Mouse (Mus musculus) midbrain, embryonic 14.5 days (tissue): ENCODE measurements around the gene Syt5. TPM values are rescaled to one million over a fixed set of nuclear protein-coding genes. Genes with fewer than 3 reads are reported as not detected.
"Not testable (repeated sequence)": the region's sequence is repeated elsewhere in the genome, so short reads cannot be mapped to it uniquely, and the experiment has no call there.

Experiments used
- ATAC-seq: fragments of 200-750 bp; cut with Nextera tagmentation; 2 replicates; pipeline ENCODE4 v1.8.0; 2017; ENCODE audit warnings: moderate number of reproducible peaks, moderate library complexity; ENCODE audit not compliant: low FRiP score, low TSS enrichment
- DNase-seq: peaks from one replicate; pipeline ENCODE4 v3.0.0-alpha.2; 2015
- H3K27ac ChIP-seq: fragments of 300-500 bp; sonication (generic); replicated peaks from 2 replicates; pipeline ENCODE4 v1.5.1; 2014; ENCODE audit warnings: mild to moderate bottlenecking, low read depth, low read length, moderate library complexity
- H3K27me3 ChIP-seq: fragments of 300-500 bp; sonication (generic); 2 replicates; pipeline ENCODE4 v1.6.1; 2014; ENCODE audit warnings: low read length, control low read depth, mixed read lengths; ENCODE audit not compliant: control insufficient read depth, insufficient read depth
- H3K36me3 ChIP-seq: fragments of 300-500 bp; sonication (generic); 2 replicates; pipeline ENCODE4 v1.6.1; 2014; ENCODE audit warnings: low read length, control low read depth; ENCODE audit not compliant: control insufficient read depth, insufficient read depth
- H3K4me1 ChIP-seq: fragments of 300-500 bp; sonication (generic); 2 replicates; pipeline ENCODE4 v1.6.1; 2014; ENCODE audit warnings: mild to moderate bottlenecking, antibody characterized with exemption, low read length, control low read depth; ENCODE audit not compliant: control insufficient read depth, insufficient read depth
- H3K4me2 ChIP-seq: fragments of 300-500 bp; sonication (generic); 2 replicates; pipeline ENCODE4 v1.6.1; 2014; ENCODE audit warnings: mild to moderate bottlenecking, low read length, moderate library complexity
- H3K4me3 ChIP-seq: fragments of 300-500 bp; sonication (generic); replicated peaks from 2 replicates; pipeline ENCODE4 v1.5.1; 2014; ENCODE audit warnings: low read depth, low read length
- H3K9ac ChIP-seq: fragments of 300-500 bp; sonication (generic); replicated peaks from 2 replicates; pipeline ENCODE4 v1.6.1; 2014; ENCODE audit warnings: mild to moderate bottlenecking, low read length, moderate library complexity
- H3K9me3 ChIP-seq: fragments of 300-500 bp; sonication (generic); 2 replicates; pipeline ENCODE4 v1.6.1; 2016; ENCODE audit warnings: low read length, control low read depth, mixed read lengths; ENCODE audit not compliant: control insufficient read depth
- WGBS: fragments of 180-500 bp; shearing (Covaris S2); extraction: QIAGEN DNeasy Blood & Tissue Kit; methylation state at CpG from one replicate; pipeline ENCODE4 v1.1.7; 2014; 5-methylcytosine and 5-hydroxymethylcytosine counted together
- polyA plus RNA-seq: library from polyadenylated mRNA; unstranded; fragments of >200 nt; fragmentation: Nextera tagmentation; extraction: Ambion mirVana; gene quantifications from 2 replicates; pipeline ENCODE4 v1.2.1, GENCODE M21; 2014

Syt5 gene
- polyA plus RNA-seq: 106 and 143 TPM in 2 replicates

DNA sequence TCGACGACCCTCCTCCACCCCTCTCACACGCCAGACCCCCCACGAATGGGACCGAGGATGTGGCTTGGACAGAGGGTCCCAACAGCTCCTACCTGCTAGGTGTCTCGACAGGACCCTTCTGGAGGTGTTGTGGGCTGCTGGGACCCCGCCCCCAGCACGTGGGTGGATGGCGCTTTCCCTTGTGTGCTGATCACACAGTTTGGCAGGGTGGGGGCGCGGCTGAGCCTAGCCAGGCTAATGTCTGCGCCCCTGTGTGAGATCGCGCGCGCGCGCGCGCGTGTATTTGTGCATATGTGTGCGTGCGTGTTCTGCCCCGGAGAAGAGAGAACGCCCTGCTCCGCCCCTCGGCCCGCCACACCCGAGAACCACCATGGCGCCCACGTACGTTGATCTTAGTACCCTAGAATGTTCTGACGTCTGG lies at the start of gene Syt5:
Gene Syt5 (minus strand): TSS at position 321 of the 421 bp plus-strand sequence.
- Histone ChIP-seq H3K4me2 (peak within 1 kb of the TSS; percentile 82), H3K27me3 (no peaks in the 10 kb centered on the region), H3K27ac (peak within 1 kb of the TSS; percentile 94), H3K9ac (peak within 1 kb of the TSS; percentile 71), H3K4me1 (peaks cover 11% of the 10 kb centered on the region), H3K4me3 (peak within 1 kb of the TSS; percentile 59), H3K9me3 (no peaks in the 10 kb centered on the region), H3K36me3 (peaks cover 7% of the 10 kb centered on the region)
- ATAC-seq (peak; percentile 79), DNase-seq (peak; percentile 92)
- 3% methylated on average over 33 of the region's 33 CpGs for WGBS

DNA sequence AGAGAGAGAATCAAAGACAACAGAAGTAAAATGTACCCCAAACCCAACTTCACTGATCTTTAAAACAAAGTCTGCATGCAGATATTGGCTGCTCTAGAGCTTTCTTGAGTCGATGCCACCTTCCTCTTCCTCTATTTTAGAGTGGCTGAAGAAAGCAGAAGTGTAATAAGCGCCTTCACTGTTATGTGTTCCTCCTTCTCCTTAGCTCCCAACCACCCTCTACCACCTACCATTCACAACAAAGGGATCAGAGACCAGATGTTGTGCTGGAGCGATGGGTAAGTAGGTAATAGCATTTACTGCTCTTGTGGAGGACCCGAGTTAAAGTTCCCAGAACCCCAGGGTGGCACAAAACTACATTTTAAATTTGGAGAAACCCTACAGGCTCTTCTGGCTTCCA lies 49.7 kb upstream of the Syt5 start:
- H3K9ac ChIP-seq, DNase-seq, H3K4me1 ChIP-seq, H3K27ac ChIP-seq, H3K36me3 ChIP-seq, H3K27me3 ChIP-seq, H3K4me3 ChIP-seq, H3K4me2 ChIP-seq, ATAC-seq, H3K9me3 ChIP-seq: not testable (repeated sequence)
- 79% methylated on average over 4 of the region's 4 CpGs for WGBS

DNA sequence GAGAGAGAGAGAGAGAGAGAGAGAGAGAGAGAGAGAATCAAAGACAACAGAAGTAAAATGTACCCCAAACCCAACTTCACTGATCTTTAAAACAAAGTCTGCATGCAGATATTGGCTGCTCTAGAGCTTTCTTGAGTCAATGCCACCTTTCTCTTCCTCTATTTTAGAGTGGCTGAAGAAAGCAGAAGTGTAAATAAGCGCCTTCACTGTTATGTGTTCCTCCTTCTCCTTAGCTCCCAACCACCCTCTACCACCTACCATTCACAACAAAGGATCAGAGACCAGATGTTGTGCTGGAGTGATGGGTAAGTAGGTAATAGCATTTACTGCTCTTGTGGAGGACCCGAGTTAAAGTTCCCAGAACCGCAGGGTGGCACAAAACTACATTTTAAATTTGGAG lies 34.1 kb upstream of the Syt5 start:
- not testable (repeated sequence) for H3K4me1 ChIP-seq, H3K27ac ChIP-seq, H3K9ac ChIP-seq, H3K27me3 ChIP-seq, H3K36me3 ChIP-seq, ATAC-seq, H3K4me2 ChIP-seq, H3K4me3 ChIP-seq, H3K9me3 ChIP-seq, DNase-seq
- 80% methylated on average over 3 of the region's 3 CpGs for WGBS

DNA sequence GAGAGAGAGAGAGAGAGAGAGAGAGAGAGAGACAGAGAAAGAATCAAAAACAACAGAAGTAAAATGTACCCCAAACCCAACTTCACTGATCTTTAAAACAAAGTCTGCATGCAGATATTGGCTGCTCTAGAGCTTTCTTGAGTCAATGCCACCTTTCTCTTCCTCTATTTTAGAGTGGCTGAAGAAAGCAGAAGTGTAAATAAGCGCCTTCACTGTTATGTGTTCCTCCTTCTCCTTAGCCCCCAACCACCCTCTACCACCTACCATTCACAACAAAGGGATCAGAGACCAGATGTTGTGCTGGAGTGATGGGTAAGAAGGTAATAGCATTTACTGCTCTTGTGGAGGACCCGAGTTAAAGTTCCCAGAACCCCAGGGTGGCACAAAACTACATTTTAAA lies 25.0 kb upstream of the Syt5 start:
- H3K9me3 ChIP-seq, H3K27ac ChIP-seq, H3K9ac ChIP-seq, ATAC-seq, H3K27me3 ChIP-seq, H3K4me3 ChIP-seq, H3K4me2 ChIP-seq, H3K4me1 ChIP-seq, H3K36me3 ChIP-seq, DNase-seq: not testable (repeated sequence)
- 65% methylated on average over 2 of the region's 2 CpGs for WGBS

DNA sequence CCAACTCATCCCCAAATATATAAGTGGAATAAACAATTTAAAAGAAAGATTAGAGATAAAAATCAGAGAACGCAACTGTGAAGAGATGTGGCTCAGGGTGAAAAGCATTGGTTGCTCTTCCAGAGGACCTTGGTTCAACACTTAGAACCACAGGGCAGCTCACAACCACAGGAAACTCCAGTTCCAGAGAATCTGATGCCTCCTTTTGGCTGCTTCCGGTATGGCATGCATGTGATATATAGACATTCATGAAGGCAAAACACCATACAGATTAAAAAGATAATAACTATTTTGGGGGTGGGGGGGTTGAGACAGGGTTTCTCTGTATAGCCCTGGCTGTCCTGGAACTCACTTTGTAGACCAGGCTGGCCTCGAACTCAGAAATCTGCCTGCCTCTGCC lies 15.3 kb upstream of the Syt5 start:
- 93% methylated on average over 3 of the region's 3 CpGs for WGBS
- no peak for ATAC-seq
- Histone ChIP-seq H3K4me1 (no peaks in the 10 kb centered on the region), H3K27ac (no peak overlapping the region), H3K9me3 (no peaks in the 10 kb centered on the region), H3K36me3 (no peaks in the 10 kb centered on the region), H3K9ac (no peak overlapping the region), H3K27me3 (no peaks in the 10 kb centered on the region), H3K4me2 (no peak overlapping the region), H3K4me3 (no peak overlapping the region)
- no peak for DNase-seq

DNA sequence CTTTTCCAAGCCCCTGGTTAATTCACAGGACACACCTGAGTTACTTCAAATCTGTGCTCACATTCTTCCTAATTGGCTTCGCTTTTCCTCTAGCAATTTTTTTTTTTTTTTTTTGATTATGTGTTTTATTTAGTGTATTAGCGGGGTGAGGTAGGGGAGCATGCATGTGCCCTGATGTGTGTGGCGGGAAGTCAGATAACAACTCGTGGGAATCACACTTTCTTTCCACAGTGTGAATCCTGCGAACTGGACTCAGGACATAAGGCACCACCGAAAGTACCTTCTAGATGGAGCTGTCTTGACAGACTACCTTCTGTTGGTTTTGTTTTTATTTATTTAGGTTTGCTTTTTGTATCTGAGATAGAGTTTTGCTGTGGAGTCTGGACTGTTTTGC lies 9.8 kb upstream of the Syt5 start:
- no peaks in the 10 kb centered on the region for H3K9me3 ChIP-seq
- no peaks in the 10 kb centered on the region for H3K4me1 ChIP-seq
- DNase-seq (no peak), ATAC-seq (peak; percentile 31; the same call in 1 of the 2 replicates)
- WGBS: 69% methylated on average over 6 of the region's 6 CpGs
- H3K27ac ChIP-seq: 0 out of 2 replicates have a peak overlapping the region, but pooled peaks have one; percentile 34
- H3K4me2 ChIP-seq: peak overlapping the region; percentile 39
- no peaks in the 10 kb centered on the region for H3K27me3 ChIP-seq
- 0 out of 2 replicates have a peak overlapping the region, but pooled peaks have one; percentile 12 for H3K4me3 ChIP-seq
- H3K36me3 ChIP-seq: no peaks in the 10 kb centered on the region
- 0 out of 2 replicates have a peak overlapping the region, but pooled peaks have one; percentile 4 for H3K9ac ChIP-seq

DNA sequence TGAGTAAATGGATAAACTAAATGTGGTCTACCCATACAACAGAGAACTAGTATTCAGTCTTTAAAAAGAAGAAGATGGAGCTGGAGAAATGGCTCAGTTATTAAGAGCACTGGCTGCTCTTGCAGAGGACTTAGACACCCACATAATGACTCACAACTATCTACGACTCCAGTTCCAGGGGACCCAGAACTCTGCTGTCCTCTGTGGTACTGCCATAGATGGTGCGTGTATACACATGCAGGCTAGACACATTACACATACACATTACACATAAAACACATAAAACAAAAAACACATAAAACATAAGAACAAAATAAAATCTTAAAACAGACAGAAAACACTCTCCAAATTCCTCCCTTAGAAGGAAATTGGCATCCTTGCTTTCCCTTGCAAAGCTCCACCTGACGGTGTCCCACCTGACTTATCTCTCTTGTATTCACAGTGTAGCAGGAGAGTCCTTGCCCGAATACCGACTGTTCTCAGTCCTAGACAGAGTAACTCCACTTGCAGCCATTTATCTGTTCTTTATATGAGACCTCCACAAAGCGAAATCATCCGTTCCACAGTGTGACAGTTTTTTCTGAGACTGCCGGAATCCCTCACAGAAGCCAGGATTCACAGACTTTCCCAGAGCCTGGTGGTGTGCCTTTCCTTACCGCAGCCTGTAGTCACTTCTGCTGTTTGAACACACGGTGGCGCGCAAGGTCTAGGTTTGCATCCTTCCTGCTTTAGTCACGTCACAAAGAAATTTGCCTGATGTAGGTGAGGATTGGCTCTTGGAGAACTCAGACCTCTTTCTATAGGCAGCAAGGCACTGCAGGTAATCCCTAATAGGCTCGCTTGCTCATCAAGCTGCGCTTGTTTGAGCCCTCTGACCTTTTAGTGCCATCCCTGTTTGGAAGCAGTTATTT lies 9.2 kb upstream of the Syt5 start:
- DNase-seq (peak; percentile 96), ATAC-seq (peak; percentile 91)
- Histone ChIP-seq H3K27me3 (no peaks in the 10 kb centered on the region), H3K9ac (peak overlapping the region; percentile 4; the same call in 1 of the 2 replicates), H3K36me3 (no peaks in the 10 kb centered on the region), H3K4me1 (no peaks in the 10 kb centered on the region), H3K9me3 (no peaks in the 10 kb centered on the region), H3K4me3 (0 out of 2 replicates have a peak overlapping the region, but pooled peaks have one; percentile 12), H3K27ac (0 out of 2 replicates have a peak overlapping the region, but pooled peaks have one; percentile 34), H3K4me2 (peak overlapping the region; percentile 39)
- 25% methylated on average over 15 of the region's 15 CpGs for WGBS

DNA sequence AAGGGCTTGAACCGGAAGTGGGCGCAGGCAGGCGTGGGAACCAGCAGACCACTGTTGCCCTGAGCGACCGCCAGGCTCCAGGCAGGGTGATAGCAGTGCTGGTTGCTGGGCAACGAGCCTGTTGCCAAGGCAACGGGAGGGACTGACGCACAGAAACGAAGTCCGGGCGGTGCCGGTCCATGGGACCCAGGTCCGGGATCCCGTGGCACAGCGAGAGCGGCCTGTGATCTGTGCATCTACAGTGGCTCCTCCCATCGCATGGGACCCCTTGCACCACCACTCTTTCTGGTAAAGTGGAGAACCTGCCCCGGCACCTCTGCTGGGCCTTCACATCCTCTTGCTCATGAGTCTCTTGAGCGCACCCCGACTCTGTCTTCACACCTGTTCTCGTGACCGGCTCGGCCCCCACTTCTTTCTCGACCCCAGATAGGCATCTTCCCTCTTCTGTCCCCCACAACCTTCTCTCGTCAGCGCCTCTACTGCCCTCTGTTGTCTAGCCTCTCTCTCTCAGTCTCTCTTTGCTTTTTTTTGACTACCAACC lies 680 bp downstream of the Syt5 start:
- ATAC-seq: peak; percentile 91
- Histone ChIP-seq H3K4me2 (peak overlapping the region; percentile 82), H3K4me3 (peak overlapping the region; percentile 59), H3K9me3 (no peaks in the 10 kb centered on the region), H3K27me3 (no peaks in the 10 kb centered on the region), H3K4me1 (peaks cover 11% of the 10 kb centered on the region), H3K9ac (peak overlapping the region; percentile 71), H3K27ac (peak overlapping the region; percentile 94), H3K36me3 (peaks cover 13% of the 10 kb centered on the region)
- DNase-seq: peak; percentile 97
- WGBS: under 1% methylated on average over 26 of the region's 26 CpGs
